Mouse (Mus musculus) adrenal gland, postnatal 25 days (tissue): ENCODE measurements around the gene Ndufs2. TPM values are rescaled to one million over a fixed set of nuclear protein-coding genes. Genes with fewer than 3 reads are reported as not detected.

Experiments
- DNase-seq: peaks from one replicate; pipeline ENCODE4 v3.0.0; 2021; ENCODE audit warnings: mixed read lengths
- long read RNA-seq: library from polyadenylated mRNA; stranded (forward); transcript quantifications from one replicate; pipeline ENCODE4 v2.0.0, GENCODE M21; 2021
- total RNA-seq: library from RNA; stranded (reverse); gene quantifications from 2 replicates; pipeline ENCODE4 v1.2.3, GENCODE M21; 2021

Gene Ndufs2
- total RNA-seq = 565 and 662 TPM in 2 replicates
- long read RNA-seq, transcript Ndufs2-201 (13 exons, 1,623 nt) = major isoform, 592 of 698 reads
- long read RNA-seq, partial matches to known transcripts = 78 of 698 reads
- long read RNA-seq, other reads (novel, unspliced or antisense) = 26 of 698 reads

- DNase-seq = no peak
Observed at GRCm38 (mm10) chr1:171250680-171251593, at the start of gene Ndufs2. TSS of gene Ndufs2 (minus strand) at chr1:171251388.

GRCm38 (mm10) chr1:171298226-171298625 is 47.0 kb upstream of the Ndufs2 start:
- DNase-seq = no peak

DNA sequence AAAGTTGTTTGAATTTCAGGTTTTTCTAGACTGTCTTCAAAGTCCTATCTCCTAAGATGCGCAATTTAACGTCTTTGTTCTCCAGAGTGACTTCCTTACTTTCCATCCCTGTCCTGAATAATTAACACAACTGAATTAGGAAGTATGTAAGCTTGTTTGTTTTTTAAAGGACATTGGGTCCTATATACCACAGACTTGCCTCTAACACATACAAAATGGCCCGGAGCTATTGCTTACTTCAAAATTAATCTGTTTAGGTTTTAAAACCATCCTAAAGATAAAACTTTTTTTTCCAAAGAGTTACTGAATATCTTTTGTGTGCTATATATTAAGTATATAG is 43.8 kb upstream of the Ndufs2 start:
- DNase-seq = no peak

- peak; percentile 74 for DNase-seq
Observed at GRCm38 (mm10) chr1:171294298-171295062, 43.3 kb upstream of the Ndufs2 start, which contains the start of gene Ufc1. TSS of gene Ufc1 (minus strand) at chr1:171295024.

- DNase-seq = no peak
Observed at GRCm38 (mm10) chr1:171293906-171294297, 42.7 kb upstream of the Ndufs2 start.

- DNase-seq = no peak
Observed at GRCm38 (mm10) chr1:171293351-171293750, 42.2 kb upstream of the Ndufs2 start.

- DNase-seq = no peak
Observed at GRCm38 (mm10) chr1:171288328-171288727, 37.1 kb upstream of the Ndufs2 start.

DNA sequence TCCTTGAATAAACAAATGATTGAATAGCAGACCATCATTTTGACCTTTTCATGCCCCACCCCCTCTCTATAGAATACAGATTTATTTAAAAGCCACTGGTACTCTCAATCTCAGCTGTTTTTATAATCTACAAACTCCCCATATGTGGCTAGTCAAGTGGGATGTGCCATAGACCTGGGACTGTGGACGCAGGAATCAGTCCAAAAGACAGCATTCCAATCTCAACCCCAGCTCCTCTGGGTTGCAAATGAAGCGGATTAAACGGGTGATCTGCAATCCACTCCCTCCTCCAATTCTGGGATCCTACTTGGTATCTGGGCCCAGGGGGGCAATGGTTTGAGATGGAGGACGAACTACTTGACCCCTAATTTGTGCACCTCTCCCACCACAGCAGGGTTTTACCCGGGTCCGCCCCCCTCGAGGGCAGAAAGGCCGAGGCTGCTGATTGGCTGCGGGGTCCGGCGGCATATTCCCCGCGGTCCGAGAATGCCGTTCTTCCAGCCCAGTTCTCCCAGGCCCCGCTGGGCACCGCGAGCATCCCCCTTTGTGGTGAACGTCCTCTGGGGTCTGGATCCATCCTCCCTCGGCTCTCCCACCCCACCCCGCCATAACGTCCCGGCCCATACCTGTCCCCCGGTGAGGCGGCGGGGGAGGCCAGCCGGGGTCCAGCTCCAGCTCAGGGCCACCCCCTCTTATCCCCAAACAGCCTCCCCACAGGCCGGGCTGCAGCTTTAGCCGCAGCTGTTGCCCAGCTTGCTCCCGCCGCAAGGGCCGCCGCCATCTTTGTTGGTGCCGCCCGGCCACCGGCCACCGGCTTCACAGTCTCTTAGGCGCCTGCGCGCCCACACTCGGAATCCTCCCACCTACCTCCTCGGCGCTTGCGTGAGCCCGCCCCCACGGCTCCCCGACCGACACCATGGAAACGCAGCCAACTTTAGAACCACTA is 36.2 kb upstream of the Ndufs2 start, which contains the start of gene Usp21:
TSS of gene Usp21 (minus strand) at position 856 of the 946 bp plus-strand sequence.
- DNase-seq = peak; percentile 96

- no peak for DNase-seq
Observed at GRCm38 (mm10) chr1:171286517-171286916, 35.3 kb upstream of the Ndufs2 start.

DNA sequence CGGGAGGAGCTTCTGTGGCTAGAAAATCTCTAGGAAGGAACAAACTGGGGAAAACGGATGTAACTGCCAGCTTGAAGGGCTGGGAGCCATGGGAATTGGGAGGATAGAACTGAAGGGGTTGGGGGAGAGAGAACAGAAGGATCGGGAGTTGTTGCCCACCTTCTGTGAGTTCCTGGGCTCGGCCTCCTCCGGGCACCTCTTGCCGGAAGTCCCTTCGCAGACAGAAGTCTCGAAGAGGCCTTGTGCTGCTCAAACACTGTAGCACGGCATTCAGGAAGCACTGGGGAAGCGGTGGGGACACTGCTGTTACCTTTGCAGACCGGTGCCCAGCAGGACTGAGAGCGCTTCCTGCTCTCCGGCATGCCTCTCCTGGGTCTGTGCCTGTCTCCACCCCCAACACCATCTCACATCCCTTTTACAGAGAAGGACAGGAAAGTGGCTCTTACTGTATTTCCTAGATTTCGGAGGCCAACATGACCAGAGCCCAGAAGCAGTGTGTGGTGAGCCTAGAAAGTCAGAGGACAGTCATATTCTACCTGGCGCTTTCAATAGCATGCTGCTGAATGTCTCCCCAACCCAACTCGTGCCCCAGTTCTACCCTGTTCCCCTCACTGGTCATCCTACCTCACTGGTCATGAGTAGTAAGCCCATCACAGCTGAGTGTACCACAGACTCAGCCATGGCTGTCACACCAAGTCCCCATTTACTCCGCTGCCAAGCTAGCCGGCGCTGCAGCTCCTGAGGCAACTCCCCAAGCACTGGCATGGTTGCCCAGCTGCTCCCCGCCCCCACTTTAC is 34.1 kb upstream of the Ndufs2 start:
- DNase-seq = no peak

GRCm38 (mm10) chr1:171284491-171284890 is 33.3 kb upstream of the Ndufs2 start:
- DNase-seq = no peak

- no peak for DNase-seq
Observed at GRCm38 (mm10) chr1:171283188-171284160, 32.3 kb upstream of the Ndufs2 start.

DNA sequence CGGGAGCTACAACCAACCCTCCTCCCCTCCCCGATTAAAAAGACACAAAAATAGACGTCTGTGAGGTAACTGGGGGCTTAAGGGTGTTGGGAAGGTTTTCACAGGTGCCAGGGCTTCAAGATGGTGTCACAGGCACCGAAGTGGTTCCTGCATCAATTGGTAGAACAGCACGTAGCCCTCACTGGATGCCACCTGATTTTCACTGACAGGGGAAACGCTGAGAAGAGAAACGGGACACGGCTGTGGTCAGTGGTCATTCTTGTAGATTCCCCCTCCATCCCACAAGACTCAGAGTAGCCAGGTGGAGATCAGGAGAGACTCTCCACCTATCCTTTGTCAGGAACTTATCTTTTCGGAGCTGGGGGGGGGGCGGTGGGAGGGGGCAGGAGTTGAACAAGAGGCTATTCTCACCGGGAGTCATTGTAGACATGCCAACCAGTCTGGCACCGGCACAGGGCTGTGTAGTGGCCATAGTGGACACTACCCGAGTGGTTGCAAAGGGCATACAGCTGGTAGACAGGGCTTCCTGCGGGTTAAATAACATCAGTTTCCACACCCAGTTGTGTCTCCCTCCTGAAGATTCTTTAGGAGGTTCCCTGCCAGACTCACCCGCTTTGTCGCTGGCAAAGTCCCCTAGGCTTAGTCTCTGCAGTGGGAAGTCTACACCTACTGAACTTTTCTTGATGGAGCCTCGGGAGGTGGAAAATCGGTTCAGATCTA is 31.1 kb upstream of the Ndufs2 start:
- no peak for DNase-seq

- DNase-seq = peak; percentile 82
Observed at GRCm38 (mm10) chr1:171281528-171281923, 30.3 kb upstream of the Ndufs2 start.

DNA sequence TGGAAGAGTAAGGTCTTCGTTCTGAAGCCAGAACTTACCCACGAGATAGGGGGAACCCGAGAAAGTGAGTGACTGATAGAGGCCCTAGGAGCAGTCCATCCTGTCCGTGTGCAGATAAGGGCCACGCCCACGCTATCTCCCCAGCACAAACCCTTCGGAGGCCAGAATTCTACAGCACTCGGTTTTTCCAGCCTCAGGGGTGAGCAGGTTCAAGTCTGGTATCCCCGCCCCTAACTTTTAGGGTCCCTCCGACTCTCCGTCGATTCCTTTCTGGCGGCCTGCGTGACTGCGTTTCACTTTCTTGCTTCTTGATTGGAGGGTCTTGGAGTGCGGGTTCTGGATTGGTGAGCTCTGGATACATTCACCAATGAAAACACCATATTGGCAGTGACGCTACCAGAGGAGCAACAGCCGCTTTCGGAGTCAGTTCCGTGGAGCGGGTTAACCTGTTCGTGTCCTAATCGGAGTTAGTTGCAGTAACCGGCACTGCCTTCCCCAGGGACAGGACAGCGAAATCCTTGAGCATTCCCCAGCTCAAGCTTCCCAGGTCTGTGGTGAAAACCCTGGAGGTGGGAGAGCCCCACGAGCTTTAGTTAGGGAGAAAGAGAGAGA is 29.8 kb upstream of the Ndufs2 start, which contains the start of gene Ppox:
TSS of gene Ppox (minus strand) at position 271 of the 612 bp plus-strand sequence.
- DNase-seq = peak; percentile 83

GRCm38 (mm10) chr1:171280250-171280915 is 29.2 kb upstream of the Ndufs2 start:
- no peak for DNase-seq

GRCm38 (mm10) chr1:171279721-171280120 is 28.5 kb upstream of the Ndufs2 start:
- no peak for DNase-seq
